Mouse (Mus musculus): ENCODE measurements at regions not wholly inside any gene's neighbourhood (a gene's known extent, or its start where the extent isn't known, plus 50 kb on each side); places are given as distances from the start of the nearest gene placed in this dataset.
"Not testable (repeated sequence)": the region's sequence is repeated elsewhere in the genome, so short reads cannot be mapped to it uniquely, and the experiment has no call there.

DNA sequence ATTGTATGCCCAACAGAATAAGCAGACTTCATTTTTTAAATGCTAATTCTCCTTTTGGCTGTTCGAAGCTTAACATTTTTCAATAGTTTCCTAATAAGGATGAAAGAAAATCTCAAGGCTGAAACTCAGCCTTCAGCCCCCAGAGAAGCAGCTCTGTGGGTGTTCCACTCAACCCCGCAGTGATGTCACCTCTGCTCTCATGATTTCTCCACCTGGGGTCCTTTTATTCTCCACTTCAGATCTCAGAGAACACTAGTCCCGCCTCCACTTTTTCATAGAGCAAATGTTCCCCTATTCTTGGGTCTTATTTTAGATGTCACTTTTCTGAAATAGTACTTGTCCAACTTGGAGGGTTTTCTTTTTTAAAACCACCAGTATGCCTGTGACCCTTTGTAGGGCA, 567.3 kb downstream of the Cntn3 start:
- no peak for DNase-seq

GRCm38 (mm10) chr6:101998181-101998580, 574.7 kb downstream of the Cntn3 start:
- peak; percentile 2 for DNase-seq

GRCm38 (mm10) chr6:101997629-101998028, 575.3 kb downstream of the Cntn3 start:
- peak; percentile 2 for DNase-seq

DNA sequence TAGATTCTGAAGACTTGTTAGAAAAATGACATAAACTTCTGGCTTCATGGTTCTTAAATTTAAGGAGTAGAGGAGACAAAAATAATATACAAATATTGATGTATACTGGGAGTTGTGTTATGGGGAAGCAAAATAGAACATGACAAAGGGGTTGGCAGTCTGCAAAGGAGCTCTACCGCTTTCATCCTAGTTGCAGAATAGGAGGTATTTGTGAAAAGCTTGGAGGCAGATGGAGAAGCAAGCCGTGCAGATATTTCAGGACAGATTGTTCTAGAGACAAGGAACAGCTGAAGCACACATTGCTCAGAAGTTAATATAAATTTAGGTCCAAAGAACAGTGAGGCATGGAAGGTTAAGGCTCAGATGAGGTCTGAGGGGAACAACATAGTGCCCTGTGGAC, 580.1 kb downstream of the Cntn3 start:
- no peak for DNase-seq

- no peak for DNase-seq
Measured at GRCm38 (mm10) chr6:101981656-101982055, 591.2 kb downstream of the Cntn3 start.

DNA sequence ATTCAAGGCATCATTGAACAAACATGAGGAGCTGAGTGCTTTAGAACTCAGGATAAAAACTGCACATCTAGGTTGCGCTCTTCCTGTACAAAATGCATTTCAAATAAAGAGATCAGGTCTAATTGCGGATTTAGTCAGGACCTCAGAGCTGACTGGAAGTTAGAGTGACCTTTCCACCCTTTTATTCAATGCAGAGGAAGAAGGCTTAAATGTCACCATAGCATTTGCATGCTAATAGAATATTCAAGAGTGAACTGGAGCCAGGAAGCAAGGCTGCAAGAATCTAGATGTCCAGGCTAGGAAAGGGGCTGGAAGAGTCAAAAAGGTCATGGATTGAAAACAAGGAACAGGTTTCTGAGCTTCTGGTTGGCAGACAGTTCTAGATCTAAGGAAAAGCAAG, 593.7 kb downstream of the Cntn3 start:
- DNase-seq: no peak

GRCm38 (mm10) chr6:101964941-101965340, 587.2 kb upstream of the Pdzrn3 start:
- DNase-seq: no peak

DNA sequence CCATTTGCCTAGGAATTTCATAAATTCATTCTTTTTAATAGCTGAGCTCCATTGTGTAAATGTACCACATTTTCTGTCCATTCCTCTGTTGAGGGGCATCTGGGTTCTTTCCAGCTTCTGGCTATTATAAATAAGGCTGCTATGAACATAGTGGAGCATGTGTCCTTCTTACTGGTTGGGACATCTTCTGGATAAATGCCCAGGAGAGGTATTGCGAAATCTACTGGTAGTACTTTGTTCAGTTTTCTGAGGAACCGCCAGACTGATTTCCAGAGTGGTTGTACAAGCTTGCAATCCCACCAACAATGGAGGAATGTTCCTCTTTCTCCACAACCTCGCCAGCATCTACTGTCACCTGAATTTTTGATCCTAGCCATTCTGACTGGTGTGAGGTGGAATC, 583.8 kb upstream of the Pdzrn3 start:
- not testable (repeated sequence) for DNase-seq

GRCm38 (mm10) chr6:101949681-101950080, 572.0 kb upstream of the Pdzrn3 start:
- no peak for DNase-seq

- no peak for DNase-seq
Measured at GRCm38 (mm10) chr6:101948950-101949349, 571.3 kb upstream of the Pdzrn3 start.

- DNase-seq: no peak
Measured at GRCm38 (mm10) chr6:101940266-101940866, 562.7 kb upstream of the Pdzrn3 start.

DNA sequence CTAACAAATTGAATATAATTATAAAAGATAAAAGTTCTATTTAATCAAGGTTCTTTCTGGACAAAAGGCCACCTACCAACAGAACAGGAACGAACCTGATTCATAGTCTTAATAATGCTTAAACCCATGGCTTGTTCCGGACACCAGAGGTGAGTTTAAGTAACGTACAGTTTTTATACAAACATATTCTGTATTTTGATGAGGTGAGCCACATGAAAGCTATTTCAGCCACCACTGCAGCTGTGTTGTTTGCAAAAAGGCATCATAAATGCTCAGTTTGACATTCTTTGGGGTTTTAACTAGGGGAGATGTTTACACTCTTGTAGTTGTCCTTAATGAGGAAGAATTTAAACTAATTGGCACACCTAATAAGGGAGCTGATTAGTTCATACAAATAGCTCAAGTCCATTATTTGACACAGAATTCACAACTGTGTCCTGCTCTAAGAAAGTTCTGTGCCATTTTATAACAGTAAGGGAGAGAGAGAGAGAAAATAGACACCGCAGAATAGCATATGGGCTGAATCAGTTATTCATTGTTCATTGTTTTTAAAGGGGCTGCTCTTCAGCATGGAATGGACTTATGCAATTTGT, 560.8 kb upstream of the Pdzrn3 start:
- DNase-seq: no peak

DNA sequence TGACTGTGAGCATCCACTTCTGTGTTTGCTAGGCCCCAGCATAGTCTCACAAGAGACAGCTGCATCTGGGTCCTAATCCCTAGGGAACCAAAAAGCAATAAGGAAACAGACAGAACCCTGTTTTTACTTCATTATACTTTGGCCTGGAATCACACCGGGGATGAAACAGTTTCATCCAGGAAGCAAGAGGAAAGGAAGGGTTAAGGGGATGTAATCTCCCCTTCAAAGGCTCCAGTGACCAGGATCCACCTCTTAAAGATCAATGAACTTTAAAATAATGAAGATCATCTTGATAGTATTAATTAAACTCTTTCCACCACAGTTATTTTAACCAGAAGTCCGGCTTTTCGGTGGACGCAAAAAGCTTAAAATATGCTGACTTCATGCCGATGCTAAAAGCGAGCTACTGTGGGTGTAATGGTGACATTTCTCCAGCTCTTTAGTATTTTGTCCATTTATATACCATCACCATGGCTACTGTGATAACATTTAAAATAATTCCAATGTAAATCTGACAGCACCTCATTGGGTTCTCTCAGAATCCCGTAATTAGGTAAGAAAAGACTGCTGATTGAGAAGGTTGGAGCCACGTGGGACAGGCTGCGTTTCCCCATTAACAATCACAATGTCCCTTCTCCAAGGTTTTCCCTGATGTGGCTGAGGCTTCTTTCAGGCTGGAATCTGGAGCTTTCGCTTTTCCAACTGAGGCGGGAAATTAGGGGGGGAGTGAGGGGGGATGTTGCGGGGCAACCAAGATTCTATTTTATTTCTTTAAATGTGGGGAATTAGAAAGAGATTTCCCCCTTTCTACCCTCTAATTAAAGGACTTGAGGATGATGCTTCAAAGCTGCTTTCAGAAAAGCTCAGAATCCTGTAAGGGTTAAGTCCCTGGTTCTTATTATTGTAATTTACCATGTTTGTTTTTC, 560.0 kb upstream of the Pdzrn3 start:
- DNase-seq: peak; percentile 35

DNA sequence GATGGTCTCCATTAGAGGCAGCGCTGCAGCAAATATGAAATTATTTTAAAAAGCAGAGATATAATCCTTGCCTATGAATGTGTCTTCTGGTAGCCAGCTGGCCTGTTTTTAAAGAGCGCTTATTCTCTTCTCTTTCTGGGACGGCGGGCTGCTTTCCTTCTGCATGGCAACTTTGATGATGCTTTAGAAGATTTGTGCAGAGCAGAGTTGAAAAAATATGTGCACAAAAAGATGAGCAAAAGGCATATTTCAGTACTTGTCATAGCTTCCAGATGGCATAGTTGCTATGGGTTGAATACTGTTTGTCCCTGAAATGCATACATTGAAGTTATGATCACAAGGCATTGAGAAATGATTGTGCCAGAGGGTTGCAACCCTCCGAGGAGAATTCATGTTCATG, 554.1 kb upstream of the Pdzrn3 start:
- DNase-seq: no peak

DNA sequence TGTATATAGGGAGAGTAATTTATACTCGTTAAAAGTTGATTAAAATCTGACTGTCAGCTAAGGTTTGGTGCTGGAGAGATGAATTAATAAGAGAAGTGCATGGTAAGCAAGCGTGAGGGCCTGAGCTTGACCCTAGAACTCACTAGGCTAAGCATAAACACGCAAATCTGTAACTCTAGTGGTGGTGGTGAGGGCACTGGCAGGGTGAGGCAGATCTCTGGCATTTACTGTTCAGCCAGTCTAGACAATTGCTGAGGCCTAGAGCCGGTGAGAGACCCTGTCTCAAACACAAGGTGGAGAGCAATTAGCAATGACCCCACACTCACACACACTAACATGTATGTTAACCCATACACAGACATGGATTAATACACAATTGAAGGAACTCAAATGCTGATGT, 544.0 kb upstream of the Pdzrn3 start:
- no peak for DNase-seq

DNA sequence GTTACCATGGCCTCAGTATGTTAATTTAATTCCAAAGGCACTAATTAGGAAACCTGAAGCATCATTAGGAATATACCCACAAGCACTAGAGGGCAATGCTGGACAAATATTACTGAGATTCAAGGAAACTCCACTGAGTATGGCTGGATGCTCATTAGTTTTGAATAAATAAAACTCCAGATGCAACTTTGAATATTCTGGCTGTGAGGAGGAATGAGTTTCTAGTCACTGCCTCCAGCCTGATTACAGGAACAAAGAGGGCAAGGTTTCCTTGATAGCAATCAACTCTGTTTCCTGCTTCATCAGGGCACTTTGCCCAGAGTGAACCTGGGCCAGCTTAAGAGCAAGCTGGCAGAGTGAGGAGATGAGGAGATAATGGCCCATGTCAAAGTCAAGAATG, 543.5 kb upstream of the Pdzrn3 start:
- no peak for DNase-seq

DNA sequence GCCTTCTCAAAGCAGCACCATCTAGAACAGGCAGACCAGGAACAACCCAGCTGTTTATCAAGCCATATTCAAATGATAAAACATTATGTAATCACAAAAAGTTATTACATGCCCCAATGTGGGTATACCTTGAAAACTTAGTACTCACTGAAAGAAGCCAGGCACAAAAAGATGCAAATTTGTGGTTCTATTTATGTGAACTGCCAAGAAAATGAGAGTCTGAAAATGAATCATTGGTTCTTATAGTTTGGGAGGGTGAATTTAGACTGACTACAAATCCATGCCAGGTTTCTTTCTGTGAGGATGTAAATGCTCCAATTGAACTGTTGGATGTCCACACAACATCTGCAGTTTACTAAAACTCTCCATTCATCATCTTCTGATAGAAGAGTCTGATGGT, 541.2 kb upstream of the Pdzrn3 start:
- no peak for DNase-seq

- DNase-seq: no peak
Measured at GRCm38 (mm10) chr6:101905029-101905342, 527.3 kb upstream of the Pdzrn3 start.

GRCm38 (mm10) chr6:101904234-101905028, 526.7 kb upstream of the Pdzrn3 start:
- no peak for DNase-seq

- no peak for DNase-seq
Measured at GRCm38 (mm10) chr6:101902276-101902675, 524.6 kb upstream of the Pdzrn3 start.

DNA sequence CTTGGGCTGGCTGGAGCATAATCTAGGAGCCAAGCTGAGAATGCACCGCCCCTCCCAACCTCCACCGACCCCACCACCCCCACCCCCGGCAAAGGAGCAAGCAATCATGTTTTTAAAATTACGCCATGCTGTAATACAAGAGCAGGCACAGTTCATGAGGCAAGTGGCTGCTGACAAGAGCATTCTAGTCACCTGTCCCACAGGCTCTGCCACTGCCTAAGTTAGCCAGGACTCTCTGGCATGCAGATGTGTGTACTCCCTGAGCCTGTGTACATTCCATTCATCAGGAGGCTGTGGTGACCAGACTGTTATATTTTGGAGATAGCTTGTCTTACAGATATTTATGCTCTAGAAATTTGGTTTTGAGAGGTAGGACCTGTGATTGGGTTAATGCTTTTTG, 520.8 kb upstream of the Pdzrn3 start:
- DNase-seq: no peak

GRCm38 (mm10) chr6:101890655-101891054, 513.0 kb upstream of the Pdzrn3 start:
- no peak for DNase-seq

GRCm38 (mm10) chr6:101882938-101883337, 505.2 kb upstream of the Pdzrn3 start:
- peak; percentile 39 for DNase-seq

All from embryo, embryonic 11 days (tissue).